Mouse (Mus musculus) thymus, postnatal 4 days (tissue): ENCODE measurements around the gene Flad1.

ENCODE experiments used
- DNase-seq: peaks from one replicate; pipeline ENCODE4 v3.0.0; 2021

The Flad1 gene

GRCm38 (mm10) chr3:89425141-89425525 lies 13.5 kb upstream of the Flad1 start:
- no peak for DNase-seq

DNA sequence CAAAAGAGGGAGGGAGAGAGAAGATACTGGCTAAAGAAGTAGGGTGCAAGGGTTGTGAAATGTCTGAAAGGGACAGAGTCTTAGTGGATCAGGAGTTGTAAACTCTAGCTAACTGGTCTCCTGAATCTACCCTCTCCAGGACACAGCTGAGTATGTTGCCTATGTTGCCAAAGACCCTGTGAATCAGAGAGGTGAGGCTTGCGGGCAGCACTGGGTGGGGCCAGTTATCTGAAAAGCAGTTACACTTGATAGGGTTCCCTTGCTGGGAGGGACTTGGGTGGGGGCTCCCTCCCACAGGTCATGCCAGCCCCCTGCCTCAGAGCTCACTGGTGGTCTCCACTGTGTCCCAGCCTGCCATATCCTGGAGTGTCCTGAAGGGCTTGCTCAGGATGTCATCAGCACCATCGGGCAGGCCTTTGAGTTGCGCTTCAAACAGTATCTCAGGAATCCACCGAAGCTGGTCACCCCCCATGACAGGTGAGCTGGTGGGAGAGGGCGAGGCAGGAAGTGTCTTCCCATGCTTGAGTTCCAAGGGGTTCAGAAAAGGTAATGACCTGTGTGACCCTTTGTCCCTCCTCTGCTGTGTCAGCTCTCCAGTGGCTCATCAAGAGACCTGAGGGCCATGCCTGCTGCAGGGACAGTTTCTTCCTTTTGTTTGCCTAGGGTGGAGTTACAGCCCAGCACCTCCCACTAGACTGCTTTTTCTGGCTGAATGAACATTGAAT lies 12.9 kb upstream of the Flad1 start:
- DNase-seq, result no peak

- DNase-seq, result no peak
Measured at GRCm38 (mm10) chr3:89422556-89423205, 11.0 kb upstream of the Flad1 start.

DNA sequence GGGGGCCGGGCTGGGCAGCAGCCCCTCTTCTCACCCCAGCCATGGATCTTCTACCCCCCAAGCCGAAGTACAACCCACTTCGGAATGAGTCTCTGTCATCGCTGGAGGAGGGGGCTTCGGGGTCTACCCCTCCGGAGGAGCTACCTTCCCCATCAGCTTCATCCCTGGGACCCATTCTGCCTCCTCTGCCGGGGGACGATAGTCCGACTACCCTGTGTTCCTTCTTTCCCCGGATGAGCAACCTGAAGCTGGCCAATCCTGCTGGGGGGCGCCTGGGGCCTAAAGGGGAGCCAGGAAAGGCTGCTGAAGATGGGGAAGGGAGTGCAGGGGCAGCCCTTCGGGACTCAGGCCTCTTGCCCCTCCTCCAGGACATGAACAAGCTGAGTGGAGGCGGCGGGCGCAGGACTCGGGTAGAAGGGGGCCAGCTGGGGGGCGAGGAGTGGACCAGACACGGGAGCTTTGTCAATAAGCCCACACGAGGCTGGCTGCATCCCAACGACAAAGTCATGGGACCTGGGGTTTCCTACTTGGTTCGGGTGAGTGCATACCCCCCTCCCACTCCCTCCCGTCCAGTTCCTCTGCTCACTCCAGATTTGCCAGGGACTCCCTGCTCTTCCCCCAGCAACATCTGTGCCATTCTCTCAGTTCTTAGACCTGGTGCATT lies 10.3 kb upstream of the Flad1 start:
- DNase-seq, result no peak

- no peak for DNase-seq
Measured at GRCm38 (mm10) chr3:89421002-89421774, 9.5 kb upstream of the Flad1 start.

- no peak for DNase-seq
Measured at GRCm38 (mm10) chr3:89420421-89420820, 8.8 kb upstream of the Flad1 start.

DNA sequence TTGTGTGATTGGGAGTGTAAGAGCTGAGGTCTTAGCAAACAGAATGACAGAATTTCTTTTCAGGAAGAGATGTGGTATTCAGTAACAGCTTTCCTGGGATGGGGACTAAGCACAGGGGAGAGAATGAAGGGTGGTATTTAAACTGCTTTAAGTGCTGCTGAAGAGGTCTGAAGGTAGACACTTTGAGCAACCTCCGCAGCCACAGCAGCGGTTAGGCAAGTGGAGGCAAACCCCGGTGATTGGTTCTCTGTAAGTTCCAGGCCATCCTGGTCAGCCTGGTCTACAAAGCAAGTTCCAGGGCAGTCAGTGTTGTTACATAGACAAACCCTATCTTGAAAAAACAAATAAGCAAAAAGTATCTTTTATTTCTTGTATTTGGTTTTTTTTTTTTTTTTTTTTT lies 8.3 kb upstream of the Flad1 start:
- no peak for DNase-seq

GRCm38 (mm10) chr3:89419571-89419970 lies 7.9 kb upstream of the Flad1 start:
- DNase-seq, result no peak

DNA sequence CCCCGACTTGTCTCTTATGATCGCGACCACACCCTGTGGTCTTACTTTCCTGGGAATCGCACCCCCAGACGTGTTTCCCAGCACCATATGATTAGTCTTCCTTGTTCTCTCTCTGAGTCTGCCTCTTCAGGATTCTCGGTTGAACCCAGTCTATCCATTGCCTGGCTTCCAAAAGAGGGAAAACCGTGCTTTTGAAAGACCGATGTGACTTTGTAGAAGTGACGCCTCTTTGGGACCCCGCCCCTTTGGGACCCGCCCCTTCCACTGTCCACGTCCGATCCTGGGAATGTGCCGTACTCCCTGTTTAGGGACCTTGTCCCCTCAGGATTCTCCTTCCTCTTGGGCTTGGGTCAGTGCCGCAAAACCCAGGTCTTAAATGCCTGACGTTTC lies 7.2 kb upstream of the Flad1 start:
- peak; percentile 59 for DNase-seq

- peak; percentile 89 for DNase-seq
Measured at GRCm38 (mm10) chr3:89418170-89418860, 6.6 kb upstream of the Flad1 start, which contains the start of the genes Cks1b and Shc1. Gene Cks1b (minus strand): TSS chr3:89418383. Gene Shc1 (plus strand): TSS chr3:89418443.

DNA sequence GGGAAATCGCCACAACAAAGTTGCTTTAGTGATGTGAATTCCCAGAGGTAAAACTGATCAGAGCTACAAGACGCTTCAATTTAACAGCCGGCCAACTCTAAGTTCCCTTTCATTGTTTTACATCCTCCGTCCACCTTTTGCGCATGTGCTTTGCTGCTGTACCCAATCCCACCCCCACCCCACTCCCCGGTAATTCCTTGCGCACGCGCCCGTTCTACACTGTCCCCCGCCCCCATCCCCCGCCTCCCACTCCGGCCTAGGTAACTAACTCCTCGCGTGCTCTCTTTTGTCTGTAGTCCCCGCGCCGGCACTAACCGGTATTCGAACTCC lies 6.1 kb upstream of the Flad1 start:
- DNase-seq, result no peak

DNA sequence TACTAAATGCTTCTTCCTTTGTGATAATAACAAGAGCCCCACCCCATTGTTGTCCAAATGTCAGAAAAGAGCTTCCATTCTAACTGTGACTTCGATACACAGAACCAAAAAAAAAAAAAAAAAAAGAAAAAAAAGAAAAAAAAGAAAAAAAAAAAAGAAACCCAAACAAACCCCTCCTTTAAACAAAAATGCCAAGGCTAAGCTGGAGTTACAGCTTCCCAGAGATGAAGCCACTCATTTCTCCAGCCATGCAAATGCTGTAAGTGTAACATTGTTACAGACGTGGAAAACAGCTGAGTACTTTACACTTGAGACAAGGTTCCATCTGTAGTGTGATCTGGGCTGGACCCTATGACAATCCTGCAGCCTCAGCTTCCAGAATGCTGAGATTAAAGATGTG lies 5.5 kb upstream of the Flad1 start:
- DNase-seq, result no peak

GRCm38 (mm10) chr3:89416158-89416557 lies 4.5 kb upstream of the Flad1 start:
- DNase-seq, result no peak

- DNase-seq, result no peak
Measured at GRCm38 (mm10) chr3:89410864-89411263, 806 bp downstream of the Flad1 start.

DNA sequence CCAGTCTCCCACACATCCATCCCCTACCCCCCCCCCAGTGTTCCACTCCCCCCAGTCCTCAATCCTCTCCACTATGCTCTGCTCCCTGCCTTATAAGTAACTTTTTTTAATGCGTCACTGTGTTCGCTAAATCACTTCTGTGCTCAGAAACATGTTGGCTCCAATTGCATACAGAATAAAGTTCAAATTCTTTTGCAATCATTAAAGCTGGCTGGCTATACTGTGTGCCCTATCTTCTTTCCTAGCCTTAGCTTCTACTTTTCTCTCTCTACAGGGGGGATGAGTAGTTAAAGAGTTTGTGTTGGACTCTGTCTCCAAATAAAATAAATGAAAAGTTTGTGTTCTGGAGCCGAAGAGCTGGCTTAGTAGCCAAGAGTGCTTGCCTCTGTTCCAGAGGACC lies 2.0 kb downstream of the Flad1 start:
- no peak for DNase-seq

- no peak for DNase-seq
Measured at GRCm38 (mm10) chr3:89408448-89408847, 3.2 kb downstream of the Flad1 start.

- no peak for DNase-seq
Measured at GRCm38 (mm10) chr3:89406887-89407286, 4.8 kb downstream of the Flad1 start.

DNA sequence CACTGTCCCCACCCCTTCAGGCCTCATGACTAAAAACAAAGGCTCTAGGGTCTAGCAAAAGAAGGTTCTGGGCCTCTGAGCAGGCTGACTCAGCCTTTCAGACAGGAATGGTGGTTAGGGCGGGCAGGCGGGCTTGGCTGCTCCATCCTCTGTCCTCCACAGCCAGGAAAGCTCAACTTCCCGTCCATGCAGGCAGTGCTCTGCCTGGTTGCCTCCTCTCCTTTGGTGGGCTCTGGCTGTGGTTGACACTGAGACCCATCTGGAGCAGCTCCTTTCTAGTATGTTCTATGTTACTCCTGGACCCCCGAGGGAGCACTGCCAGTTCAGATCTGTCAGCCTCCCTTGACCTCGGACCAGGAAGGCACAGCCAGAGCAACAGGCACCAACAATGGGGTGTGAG lies 9.0 kb downstream of the Flad1 start, which contains the start of gene Lenep:
Gene Lenep, minus strand, starts transcription at position 101 of the 400 bp plus-strand sequence.
- DNase-seq, result no peak

- no peak for DNase-seq
Measured at GRCm38 (mm10) chr3:89401329-89401728, 10.3 kb downstream of the Flad1 start.

DNA sequence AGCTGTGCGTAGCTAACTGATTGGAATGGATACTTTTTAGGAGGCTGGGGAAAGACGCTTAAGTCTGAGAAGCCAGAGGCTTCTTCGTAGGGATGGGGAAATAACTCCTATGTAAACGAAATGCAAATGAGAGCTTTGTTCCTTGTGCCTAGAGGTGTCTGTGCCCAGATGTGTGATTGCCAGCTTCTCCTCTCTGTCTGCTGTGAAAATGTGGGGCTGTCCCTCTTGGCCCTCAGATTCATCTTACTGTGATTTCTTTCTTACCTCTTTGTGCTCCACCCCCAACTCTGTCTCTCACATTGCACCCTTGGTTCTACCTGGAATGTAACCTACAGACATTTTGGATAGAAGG lies 15.0 kb downstream of the Flad1 start:
- no peak for DNase-seq

DNA sequence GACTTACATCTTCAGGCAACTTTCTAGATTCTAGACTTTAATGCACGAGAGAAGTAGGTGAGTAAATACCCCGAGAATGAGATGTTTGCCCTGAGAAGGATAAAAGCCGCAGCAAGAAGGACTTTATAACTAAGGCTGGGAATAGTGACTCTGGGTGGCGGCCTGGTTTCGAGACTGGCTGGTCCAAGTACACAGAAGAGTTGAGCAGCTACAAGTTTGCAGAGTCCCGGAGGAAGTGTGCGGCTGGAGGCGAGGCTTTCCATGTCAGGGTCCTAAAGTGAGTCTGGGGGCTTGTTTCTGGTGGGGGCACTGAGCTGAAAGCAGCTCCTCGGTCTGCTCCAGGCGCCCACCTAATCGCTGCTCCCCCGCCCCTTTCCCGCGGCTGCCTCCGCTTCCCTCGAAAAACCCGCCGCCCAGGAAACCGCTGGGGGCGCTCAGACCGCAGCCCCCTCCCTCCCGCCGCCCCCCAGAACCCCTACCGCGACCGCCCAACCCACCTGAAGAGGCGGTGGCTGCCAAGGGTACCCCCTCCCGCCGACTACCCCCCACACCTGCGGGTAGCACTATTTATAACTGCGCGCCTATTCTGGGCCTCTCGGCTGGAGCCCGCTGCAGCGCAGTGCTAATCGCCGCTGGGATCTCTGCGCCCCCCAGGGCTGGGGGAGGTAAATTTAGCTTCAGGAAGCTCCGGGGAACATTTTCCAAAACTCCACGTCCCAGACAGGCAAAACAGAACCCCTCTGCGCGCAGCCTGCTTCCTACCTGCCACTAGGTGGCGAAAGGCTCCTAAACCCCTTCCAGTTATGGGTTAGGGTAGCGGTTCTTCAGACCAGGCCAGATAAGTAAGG lies 15.6 kb downstream of the Flad1 start:
- peak; percentile 79 for DNase-seq

- no peak for DNase-seq
Measured at GRCm38 (mm10) chr3:89395419-89395805, 16.3 kb downstream of the Flad1 start.
